Mouse (Mus musculus) neutrophil, adult 5-6 weeks (primary cell): ENCODE measurements around the gene Ccl22. TPM values are rescaled to one million over a fixed set of nuclear protein-coding genes. Genes with fewer than 3 reads are reported as not detected.

Source experiments
- ATAC-seq: fragments of 151-379, 151-347 bp; 2 replicates; pipeline ENCODE4 v1.8.0; 2017; ENCODE audit warnings: mild to moderate bottlenecking, moderate TSS enrichment; ENCODE audit not compliant: insufficient number of reproducible peaks, poor library complexity, low FRiP score, severe bottlenecking; ENCODE audit errors: extremely low read depth
- total RNA-seq: library from RNA; stranded (forward); fragments of 200-1000 nt; gene quantifications from 2 replicates; pipeline ENCODE4 v1.2.3, GENCODE M21; 2017

Ccl22 gene
- total RNA-seq, 1 experiment from 2014 or later, result not detected

GRCm38 (mm10) chr8:94800278-94800968 is 55.0 kb downstream of the Ccl22 start:
- ATAC-seq, result no peak

Other genes with a start within 250 kb of the Ccl22 start
- gene Cpne2, start 212.6 kb upstream of the Ccl22 start, total RNA-seq, result 35.5 and 37.4 TPM in 2 replicates
- 38.4 and 44.0 TPM in 2 replicates for gene Rspry1, start 143.7 kb upstream of the Ccl22 start, total RNA-seq
- gene Fam192a, start 143.6 kb upstream of the Ccl22 start, total RNA-seq, result 87.2 and 119 TPM in 2 replicates
- gene Arl2bp, start 79.0 kb upstream of the Ccl22 start, total RNA-seq, result 83.4 and 139 TPM in 2 replicates
- gene Pllp, start 49.3 kb upstream of the Ccl22 start, total RNA-seq, result 0.25 and 0.81 TPM in 2 replicates
- not detected in 2 replicates for gene Cx3cl1, start 26.4 kb downstream of the Ccl22 start, total RNA-seq
- gene Ccl17, start 64.9 kb downstream of the Ccl22 start, total RNA-seq, result not detected in 2 replicates
- 29.4 and 29.7 TPM in 2 replicates for gene Coq9, start 92.7 kb downstream of the Ccl22 start, total RNA-seq
- gene Ciapin1, start 92.8 kb downstream of the Ccl22 start, total RNA-seq, result 25.2 and 26.1 TPM in 2 replicates
- gene Polr2c, start 111.9 kb downstream of the Ccl22 start, total RNA-seq, result 34.4 and 38.9 TPM in 2 replicates
- 2.2 and 3.3 TPM in 2 replicates for gene Dok4, start 130.7 kb downstream of the Ccl22 start, total RNA-seq
- gene Ccdc102a, start 172.5 kb downstream of the Ccl22 start, total RNA-seq, result 2.2 and 3.6 TPM in 2 replicates
- 4.2 and 4.3 TPM in 2 replicates for gene Adgrg5, start 178.1 kb downstream of the Ccl22 start, total RNA-seq
- gene Adgrg1, start 229.2 kb downstream of the Ccl22 start, total RNA-seq, result 2.2 and 2.3 TPM in 2 replicates